ENCODE assay signal across 9 mouse cellular contexts in the genomic region with DNA sequence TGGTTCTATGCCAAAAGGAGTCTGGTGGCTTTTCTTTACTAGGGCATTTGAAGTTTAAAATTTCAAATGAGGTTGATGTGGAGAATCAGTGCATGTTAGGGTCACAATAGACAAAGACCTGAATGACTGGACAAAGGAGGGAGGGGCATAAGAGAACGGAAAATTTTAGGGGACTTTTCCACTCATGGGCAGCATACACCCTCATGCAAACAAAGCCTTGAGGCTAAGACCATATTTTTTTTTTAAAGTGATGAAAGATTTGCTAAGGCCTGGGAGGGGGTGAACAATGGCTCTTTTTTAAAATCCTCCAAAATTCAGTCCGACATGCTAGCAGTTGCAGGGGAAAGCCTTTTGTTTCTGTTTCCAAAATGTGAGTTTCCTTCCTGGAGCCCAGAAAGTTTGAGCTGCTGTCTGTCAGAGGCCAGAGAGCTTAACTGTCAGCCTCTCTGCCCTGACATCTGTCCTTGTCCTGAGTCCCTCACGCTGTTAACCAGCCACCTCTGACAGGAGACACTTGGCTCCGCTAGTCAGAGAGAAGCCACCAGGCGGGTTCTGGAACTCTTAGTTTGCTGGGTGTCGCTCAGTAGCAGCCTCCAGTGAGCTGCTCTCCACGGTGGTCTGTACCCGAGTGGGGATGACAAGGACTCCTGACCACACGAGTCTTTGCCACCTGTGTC.
DNase-seq lines count a peak whose midpoint lies in the region; ATAC-seq and TF ChIP-seq lines count a peak whose summit lies in the region.
"Had no signal": no experiment of that assay in that cellular context is flagged by ENCODE, and none has a peak within 500 bp of the region (broad histone marks: within the 10 kb centered on the region; RNA-seq: fewer than 3 reads in every experiment).

No protein-coding gene starts in this region.

- H3K27ac ChIP-seq in left cerebral cortex, adult 2 months = peak overlapping the region; percentile 73
- H3K27ac ChIP-seq: limb, embryonic 12.5 days had no signal

- no peak overlapping the region for H3K4me3 ChIP-seq in left cerebral cortex, adult 2 months
- H3K4me3 ChIP-seq: limb, embryonic 12.5 days had no signal

- intact Hi-C loops in left cerebral cortex, adult 2 months (cut with DNase I) = loop anchor here (1.0 kb wide), 1 partner anchor 306 kb away; no protein-coding TSS in a partner anchor

- ATAC-seq in megakaryocyte, adult 5-6 weeks (ENCODE audit: poor library complexity, severe bottlenecking) = no peak

- peak; percentile 51 for TF ChIP-seq CTCF in left cerebral cortex, adult 2 months (IDR thresholded peaks at IDR 0.05)

- peak; percentile 46 to 48 for DNase-seq in B cell, adult 2 months
- DNase-seq in adrenal gland, adult (ENCODE audit: inconsistent age in 2 of 2, low spot score in 1 of 2) = peak; percentile 69 to 91
- DNase-seq in frontal cortex, postnatal 10 days (ENCODE audit: low spot score in 2 of 2) = peak; percentile 34 to 46
- DNase-seq in induced T-regulatory cell, adult 2 months (ENCODE audit: low read depth) = peak; percentile 38
- DNase-seq in left cerebral cortex, adult 2 months (ENCODE audit: extremely low spot score in 1 of 2, low spot score in 2 of 2) = peak; percentile 37 to 51
- DNase-seq in lung, postnatal 36 days = peak; percentile 80
- peak; percentile 48 for DNase-seq in thymus, postnatal 0 days (ENCODE audit: low spot score)
